Mouse (Mus musculus) kidney, adult 2 months (tissue): Measurements from ENCODE around the gene Tspan31.

Experiments used
- CTCF ChIP-seq: fragments of 200-500 bp; conservative IDR thresholded peaks from 2 replicates; pipeline ENCODE4 v1.5.1; 2011; ENCODE audit warnings: low read depth, mild to moderate bottlenecking, control low read depth, low read length, moderate library complexity, mixed read lengths; ENCODE audit not compliant: insufficient read depth, insufficient read length
- POLR2A ChIP-seq: fragments of 200-500 bp; IDR thresholded peaks from one replicate; pipeline ENCODE4 v1.6.1; 2011; ENCODE audit warnings: low read depth, low read length, control low read depth

DNA sequence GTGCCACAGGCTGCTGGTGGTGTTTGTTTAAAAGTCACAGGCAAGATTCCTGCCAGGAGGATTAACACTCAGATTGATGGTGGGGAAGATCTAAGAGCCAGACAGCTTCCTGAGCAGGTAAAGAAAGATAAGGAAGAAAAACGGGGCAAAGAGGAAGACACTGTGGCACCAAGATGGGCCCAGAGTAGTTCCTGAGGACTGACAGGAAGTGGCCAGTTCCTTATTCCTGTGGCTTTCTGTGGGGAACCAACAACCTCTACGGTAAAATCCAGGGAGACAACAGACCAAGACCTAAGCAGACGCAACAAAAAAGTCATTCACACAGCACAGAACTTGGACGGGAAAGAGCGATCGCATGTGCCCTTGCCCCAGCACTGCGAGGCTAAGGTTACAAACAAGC, 33.6 kb upstream of the Tspan31 start:
- TF ChIP-seq CTCF (no peak), POLR2A (no peak)
